Mouse (Mus musculus): ENCODE data around the gene Synpo2l.

GRCm38 (mm10) chr14:20691772-20692171, 23.6 kb upstream of the Synpo2l start:
- TF ChIP-seq MAFK (IDR thresholded peaks at IDR 0.05; ENCODE audit: insufficient read depth, low read depth, low read length): no peak
- TF ChIP-seq CHD2 (IDR thresholded peaks at IDR 0.05; ENCODE audit: low read depth, low read length): no peak
- no peak for TF ChIP-seq ZNF384 (IDR thresholded peaks at IDR 0.05; ENCODE audit: low read depth, low read length)
